Mouse (Mus musculus) induced T-regulatory cell, adult 2 months (primary cell): ENCODE measurements around the gene Gba.
"Not testable (repeated sequence)": the region's sequence is repeated elsewhere in the genome, so short reads cannot be mapped to it uniquely, and the experiment has no call there.

Source experiments
- DNase-seq: peaks from one replicate; pipeline ENCODE4 v3.0.0-alpha.2; 2012; ENCODE audit warnings: low read depth

Gene Gba

GRCm38 (mm10) chr3:89215853-89216252, 13.1 kb downstream of the Gba start:
- DNase-seq, result peak; percentile 96

GRCm38 (mm10) chr3:89216407-89216806, 13.7 kb downstream of the Gba start:
- not testable (repeated sequence) for DNase-seq

- no peak for DNase-seq
Measured at GRCm38 (mm10) chr3:89218271-89218670, 15.5 kb downstream of the Gba start.

- DNase-seq, result no peak
Measured at GRCm38 (mm10) chr3:89219546-89219945, 16.8 kb downstream of the Gba start.

- no peak for DNase-seq
Measured at GRCm38 (mm10) chr3:89221167-89221566, 18.4 kb downstream of the Gba start.

- no peak for DNase-seq
Measured at GRCm38 (mm10) chr3:89224796-89225195, 22.1 kb downstream of the Gba start.

GRCm38 (mm10) chr3:89225321-89225815, 22.6 kb downstream of the Gba start:
- DNase-seq, result no peak

GRCm38 (mm10) chr3:89225918-89226317, 23.2 kb downstream of the Gba start:
- no peak for DNase-seq

GRCm38 (mm10) chr3:89226361-89226760, 23.6 kb downstream of the Gba start:
- no peak for DNase-seq

GRCm38 (mm10) chr3:89226900-89227299, 24.2 kb downstream of the Gba start, which contains the start of gene Mtx1:
Gene Mtx1 (minus strand): TSS chr3:89227088.
- DNase-seq, result peak; percentile 51

GRCm38 (mm10) chr3:89227307-89228179, 24.8 kb downstream of the Gba start:
- peak; percentile 93 for DNase-seq

GRCm38 (mm10) chr3:89228180-89228549, 25.4 kb downstream of the Gba start:
- DNase-seq, result peak; percentile 92

GRCm38 (mm10) chr3:89228836-89229235, 26.1 kb downstream of the Gba start, which contains the start of gene Muc1:
Gene Muc1 (plus strand): TSS chr3:89229057.
- DNase-seq, result peak; percentile 54

- DNase-seq, result peak; percentile 34
Measured at GRCm38 (mm10) chr3:89229276-89229675, 26.5 kb downstream of the Gba start.

- DNase-seq, result peak; percentile 56
Measured at GRCm38 (mm10) chr3:89230561-89230960, 27.8 kb downstream of the Gba start.

GRCm38 (mm10) chr3:89231345-89231744, 28.6 kb downstream of the Gba start:
- peak; percentile 83 for DNase-seq

- DNase-seq, result no peak
Measured at GRCm38 (mm10) chr3:89231772-89232275, 29.1 kb downstream of the Gba start.

GRCm38 (mm10) chr3:89232614-89233013, 29.9 kb downstream of the Gba start:
- DNase-seq, result no peak

- DNase-seq, result no peak
Measured at GRCm38 (mm10) chr3:89233562-89234110, 30.9 kb downstream of the Gba start.

- DNase-seq, result no peak
Measured at GRCm38 (mm10) chr3:89236516-89236915, 33.8 kb downstream of the Gba start.

- DNase-seq, result no peak
Measured at GRCm38 (mm10) chr3:89237682-89238081, 35.0 kb downstream of the Gba start.

- no peak for DNase-seq
Measured at GRCm38 (mm10) chr3:89238494-89238893, 35.8 kb downstream of the Gba start.

GRCm38 (mm10) chr3:89242331-89242895, 39.7 kb downstream of the Gba start:
- DNase-seq, result peak; percentile 83
